Mouse (Mus musculus): ENCODE data around the gene Trp53i13. TPM values are rescaled to one million over a fixed set of nuclear protein-coding genes. Genes with fewer than 3 reads are reported as not detected.

Gene Trp53i13
- total RNA-seq, 2 experiments from 2014 or later, result 5.8 to 6.7 TPM

DNA sequence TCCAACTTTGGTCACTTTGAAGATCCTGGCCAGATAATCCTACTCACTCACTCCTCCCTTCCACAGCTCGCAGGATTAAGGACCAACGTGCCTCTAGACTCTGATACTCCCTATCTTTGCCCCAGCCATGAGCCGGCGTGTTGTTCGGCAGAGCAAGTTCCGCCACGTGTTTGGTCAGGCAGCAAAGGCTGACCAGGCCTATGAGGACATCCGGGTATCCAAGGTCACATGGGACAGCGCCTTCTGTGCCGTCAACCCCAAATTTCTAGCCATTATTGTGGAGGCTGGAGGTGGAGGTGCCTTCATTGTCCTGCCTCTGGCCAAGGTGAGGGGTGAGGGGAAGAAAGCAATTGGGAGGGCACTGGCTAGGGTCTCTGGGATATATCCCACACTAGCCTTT, 52.0 kb downstream of the Trp53i13 start:
- DNase-seq (ENCODE audit: low spot score in 2 of 2), result no peak

DNA sequence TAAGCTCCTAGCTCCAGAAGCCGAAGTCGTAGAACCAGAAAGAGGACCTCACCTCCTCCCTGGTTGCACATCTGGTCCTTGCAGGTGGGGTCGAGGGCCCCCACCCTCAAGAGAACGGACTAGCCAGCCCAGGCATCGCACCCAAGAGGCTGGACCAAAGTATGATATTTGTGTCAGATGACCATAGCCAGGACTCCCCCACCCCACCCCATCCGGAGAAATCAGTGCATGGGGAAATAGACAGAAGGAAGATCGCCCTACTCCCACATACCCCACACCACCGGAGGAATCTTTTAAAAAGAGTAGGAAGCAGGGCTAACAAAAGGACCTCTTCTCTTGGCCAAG, 52.7 kb downstream of the Trp53i13 start:
- DNase-seq (ENCODE audit: low spot score in 2 of 2), result no peak

DNA sequence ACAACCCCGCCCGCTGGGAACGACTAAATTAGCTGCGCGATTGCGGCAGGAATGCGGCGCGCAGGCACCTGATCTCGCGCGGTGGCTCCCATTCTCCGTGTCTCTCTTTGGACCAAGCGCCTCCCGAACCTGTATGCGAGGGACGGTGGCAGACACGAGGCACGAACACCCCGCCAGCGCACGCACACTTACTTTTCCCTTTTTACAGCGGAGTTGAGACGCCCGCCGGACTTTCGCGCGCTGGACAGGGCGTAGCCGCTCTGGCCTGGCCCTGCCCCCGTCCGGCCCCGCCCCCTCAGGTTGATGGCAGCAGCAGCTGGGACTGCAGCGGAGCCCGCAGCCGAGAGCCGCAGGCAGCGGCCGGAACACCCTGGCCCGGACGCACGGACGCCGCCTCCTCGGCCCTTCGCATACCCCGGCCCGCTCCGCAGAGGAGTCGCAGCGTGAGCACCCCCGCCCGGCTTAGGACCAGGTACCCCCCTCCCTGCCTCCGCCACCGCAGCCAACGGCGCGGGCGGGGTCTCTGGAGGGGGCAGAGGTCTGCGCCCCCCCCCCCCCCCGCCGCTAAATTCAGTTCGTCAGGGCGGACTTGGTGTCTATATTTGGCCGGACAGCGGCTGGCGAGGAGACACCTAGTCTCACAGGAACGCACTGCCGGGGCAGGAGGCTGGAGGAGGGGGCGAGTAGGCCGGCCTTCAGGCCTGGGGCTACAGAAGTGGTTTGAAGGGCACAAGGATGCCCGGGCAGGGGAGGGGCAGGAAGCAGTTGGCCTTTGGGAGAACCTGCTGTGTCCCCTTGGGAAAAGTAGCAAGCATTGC, 53.3 kb downstream of the Trp53i13 start, which contains the start of gene Coro6:
Gene Coro6, plus strand, starts transcription at position 129 of the 818 bp plus-strand sequence.
- no peak for DNase-seq (ENCODE audit: low spot score in 2 of 2)

DNA sequence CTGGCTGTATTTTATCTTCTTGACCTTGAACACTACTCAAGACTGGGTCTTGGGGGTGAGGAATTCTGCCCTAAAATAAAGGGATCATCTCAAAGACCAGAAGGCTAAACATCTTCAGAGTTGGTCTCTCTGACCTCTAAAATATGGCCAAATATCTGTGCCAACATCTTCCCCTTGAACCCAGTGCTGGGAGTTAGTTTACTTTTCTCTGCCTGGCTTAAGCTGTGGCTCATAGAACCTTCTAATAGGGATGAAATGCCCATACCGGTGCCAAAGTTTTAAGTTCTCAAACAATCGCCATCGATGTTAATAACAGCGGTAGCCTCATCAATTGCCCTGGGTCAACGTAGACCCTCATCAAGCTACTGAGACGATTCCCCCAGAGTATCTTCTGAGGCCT, 53.9 kb downstream of the Trp53i13 start:
- DNase-seq (ENCODE audit: low spot score in 2 of 2), result no peak

Other genes starting within 250 kb of the Trp53i13 start
- gene Coro6, start 53.6 kb downstream of the Trp53i13 start, total RNA-seq (2021), result 10 to 100 TPM; 11.4 to 17.0 TPM
- gene Ankrd13b, start 26.3 kb downstream of the Trp53i13 start, total RNA-seq (2021), result 100 to 1,000 TPM; 122 TPM
- gene Git1, start 22.4 kb downstream of the Trp53i13 start, total RNA-seq (2021), result 100 to 1,000 TPM; 164 to 177 TPM
- gene Abhd15, start 859 bp downstream of the Trp53i13 start, total RNA-seq (2021), result 1 to 10 TPM; 1.9 to 2.4 TPM
- gene Gm10392, start 3.2 kb upstream of the Trp53i13 start, total RNA-seq (2021), result not detected
- gene Taok1, start 91.8 kb upstream of the Trp53i13 start, total RNA-seq (2021), result 100 to 1,000 TPM; 115 to 127 TPM
- 10 to 100 TPM; 78.2 to 87.1 TPM for gene Nufip2, start 170.2 kb upstream of the Trp53i13 start, total RNA-seq (2021)
- gene Cryba1, start 209.3 kb upstream of the Trp53i13 start, total RNA-seq (2021), result not detected
- gene Myo18a, start 247.3 kb upstream of the Trp53i13 start, total RNA-seq (2021), result 100 to 1,000 TPM; 159 to 173 TPM

Data from layer of hippocampus, postnatal 14 days (tissue).